Mouse (Mus musculus): ENCODE data around the gene Sirt2. TPM values are rescaled to one million over a fixed set of nuclear protein-coding genes. Genes with fewer than 3 reads are reported as not detected.
A peak's percentile ranks its signal among the peaks of the same experiment; 100 is the strongest.

Gene Sirt2
- polyA plus RNA-seq, 1 experiment from 2014 or later = 110 TPM

- Histone ChIP-seq H3K9ac (ENCODE audit: low read length) (no peak overlapping the region), H3K4me1 (ENCODE audit: control insufficient read depth, insufficient read depth, low read length) (no peaks in the 10 kb centered on the region), H3K9me3 (replicated peaks; ENCODE audit: control insufficient read depth, low read length) (no peaks in the 10 kb centered on the region), H3K27ac (ENCODE audit: low read depth, low read length) (no peak overlapping the region), H3K27me3 (replicated peaks; ENCODE audit: control insufficient read depth, insufficient read depth, low read length) (no peaks in the 10 kb centered on the region), H3K36me3 (ENCODE audit: control insufficient read depth, insufficient read depth, low read length) (no peaks in the 10 kb centered on the region), H3K4me3 (ENCODE audit: low read depth, low read length) (no peak overlapping the region), H3K4me2 (ENCODE audit: low read length) (no peak overlapping the region)
- no peak for DNase-seq (ENCODE audit: low spot score)
- ATAC-seq = no peak
- WGBS = 62% methylated on average over 10 of the region's 10 CpGs
These were observed 38.7 kb upstream of the Sirt2 start for GRCm38 (mm10) chr7:28727649-28728340.

- H3K36me3 ChIP-seq (ENCODE audit: control insufficient read depth, insufficient read depth, low read length) = peaks cover 7% of the 10 kb centered on the region; the same call in 1 of the 2 replicates
- WGBS = 3% methylated on average over 58 of the region's 58 CpGs
- H3K4me3 ChIP-seq (ENCODE audit: low read depth, low read length) = peak overlapping the region; percentile 41
- no peak overlapping the region for H3K27ac ChIP-seq (ENCODE audit: low read depth, low read length)
- no peaks in the 10 kb centered on the region for H3K27me3 ChIP-seq (replicated peaks; ENCODE audit: control insufficient read depth, insufficient read depth, low read length)
- no peaks in the 10 kb centered on the region for H3K9me3 ChIP-seq (replicated peaks; ENCODE audit: control insufficient read depth, low read length)
- peak overlapping the region; percentile 64 for H3K4me2 ChIP-seq (ENCODE audit: low read length)
- no peaks in the 10 kb centered on the region; the same call in 1 of the 2 replicates for H3K4me1 ChIP-seq (ENCODE audit: control insufficient read depth, insufficient read depth, low read length)
- peak overlapping the region; percentile 54 for H3K9ac ChIP-seq (ENCODE audit: low read length)
- ATAC-seq = peak; percentile 88
- DNase-seq (ENCODE audit: low spot score) = peak; percentile 80
These were observed 34.0 kb upstream of the Sirt2 start for GRCm38 (mm10) chr7:28732341-28733142.

GRCm38 (mm10) chr7:28733211-28733610, 33.3 kb upstream of the Sirt2 start:
- Histone ChIP-seq H3K9ac (ENCODE audit: low read length) (peak overlapping the region; percentile 54), H3K36me3 (ENCODE audit: control insufficient read depth, insufficient read depth, low read length) (peaks cover 10% of the 10 kb centered on the region; the same call in 1 of the 2 replicates), H3K27me3 (replicated peaks; ENCODE audit: control insufficient read depth, insufficient read depth, low read length) (no peaks in the 10 kb centered on the region), H3K4me3 (ENCODE audit: low read depth, low read length) (peak overlapping the region; percentile 41), H3K4me2 (ENCODE audit: low read length) (peak overlapping the region; percentile 64), H3K9me3 (replicated peaks; ENCODE audit: control insufficient read depth, low read length) (no peaks in the 10 kb centered on the region), H3K4me1 (ENCODE audit: control insufficient read depth, insufficient read depth, low read length) (no peaks in the 10 kb centered on the region; the same call in 1 of the 2 replicates), H3K27ac (ENCODE audit: low read depth, low read length) (no peak overlapping the region)
- DNase-seq (ENCODE audit: low spot score) (no peak), ATAC-seq (peak; percentile 37)
- 4% methylated on average over 11 of the region's 11 CpGs for WGBS

GRCm38 (mm10) chr7:28735701-28736100, 30.8 kb upstream of the Sirt2 start:
- DNase-seq (ENCODE audit: low spot score) (no peak), ATAC-seq (no peak)
- H3K4me2 ChIP-seq (ENCODE audit: low read length) = no peak overlapping the region
- WGBS = 79% methylated on average over 6 of the region's 6 CpGs
- no peaks in the 10 kb centered on the region for H3K9me3 ChIP-seq (replicated peaks; ENCODE audit: control insufficient read depth, low read length)
- no peaks in the 10 kb centered on the region; the same call in 1 of the 2 replicates for H3K4me1 ChIP-seq (ENCODE audit: control insufficient read depth, insufficient read depth, low read length)
- peaks cover 14% of the 10 kb centered on the region; the same call in 1 of the 2 replicates for H3K36me3 ChIP-seq (ENCODE audit: control insufficient read depth, insufficient read depth, low read length)
- H3K27ac ChIP-seq (ENCODE audit: low read depth, low read length) = no peak overlapping the region
- no peak overlapping the region for H3K4me3 ChIP-seq (ENCODE audit: low read depth, low read length)
- no peaks in the 10 kb centered on the region for H3K27me3 ChIP-seq (replicated peaks; ENCODE audit: control insufficient read depth, insufficient read depth, low read length)
- H3K9ac ChIP-seq (ENCODE audit: low read length) = no peak overlapping the region

GRCm38 (mm10) chr7:28739829-28740228, 26.7 kb upstream of the Sirt2 start:
- DNase-seq (ENCODE audit: low spot score) = no peak

GRCm38 (mm10) chr7:28740949-28741348, 25.6 kb upstream of the Sirt2 start:
- Histone ChIP-seq H3K4me1 (ENCODE audit: control insufficient read depth, insufficient read depth, low read length) (peaks cover 9% of the 10 kb centered on the region; the same call in 1 of the 2 replicates), H3K4me2 (ENCODE audit: low read length) (peak overlapping the region; percentile 69), H3K9ac (ENCODE audit: low read length) (peak overlapping the region; percentile 86), H3K9me3 (replicated peaks; ENCODE audit: control insufficient read depth, low read length) (no peaks in the 10 kb centered on the region), H3K4me3 (ENCODE audit: low read depth, low read length) (peak overlapping the region; percentile 70), H3K27me3 (replicated peaks; ENCODE audit: control insufficient read depth, insufficient read depth, low read length) (no peaks in the 10 kb centered on the region), H3K36me3 (ENCODE audit: control insufficient read depth, insufficient read depth, low read length) (peaks cover 20% of the 10 kb centered on the region), H3K27ac (ENCODE audit: low read depth, low read length) (no peak overlapping the region)
- DNase-seq (ENCODE audit: low spot score) (no peak), ATAC-seq (no peak)
- 43% methylated on average over 9 of the region's 9 CpGs for WGBS

More at GRCm38 (mm10) chr7:28739829-28740228, 26.7 kb upstream of the Sirt2 start:
- H3K9ac ChIP-seq (ENCODE audit: low read length) = no peak overlapping the region
- H3K4me1 ChIP-seq (ENCODE audit: control insufficient read depth, insufficient read depth, low read length) = peaks cover 9% of the 10 kb centered on the region; the same call in 1 of the 2 replicates
- peaks cover 15% of the 10 kb centered on the region; the same call in 1 of the 2 replicates for H3K36me3 ChIP-seq (ENCODE audit: control insufficient read depth, insufficient read depth, low read length)
- no peaks in the 10 kb centered on the region for H3K27me3 ChIP-seq (replicated peaks; ENCODE audit: control insufficient read depth, insufficient read depth, low read length)
- H3K27ac ChIP-seq (ENCODE audit: low read depth, low read length) = no peak overlapping the region
- no peak overlapping the region for H3K4me3 ChIP-seq (ENCODE audit: low read depth, low read length)
- 93% methylated on average over 21 of the region's 21 CpGs for WGBS
- H3K4me2 ChIP-seq (ENCODE audit: low read length) = no peak overlapping the region
- H3K9me3 ChIP-seq (replicated peaks; ENCODE audit: control insufficient read depth, low read length) = no peaks in the 10 kb centered on the region
- ATAC-seq = no peak

- 1% methylated on average over 13 of the region's 13 CpGs for WGBS
- Histone ChIP-seq H3K27ac (ENCODE audit: low read depth, low read length) (0 out of 2 replicates have a peak overlapping the region, but pooled peaks have one; percentile 3), H3K9me3 (replicated peaks; ENCODE audit: control insufficient read depth, low read length) (no peaks in the 10 kb centered on the region), H3K36me3 (ENCODE audit: control insufficient read depth, insufficient read depth, low read length) (peaks cover 23% of the 10 kb centered on the region), H3K4me3 (ENCODE audit: low read depth, low read length) (peak overlapping the region; percentile 70), H3K27me3 (replicated peaks; ENCODE audit: control insufficient read depth, insufficient read depth, low read length) (no peaks in the 10 kb centered on the region), H3K4me2 (ENCODE audit: low read length) (peak overlapping the region; percentile 69), H3K4me1 (ENCODE audit: control insufficient read depth, insufficient read depth, low read length) (peaks cover 9% of the 10 kb centered on the region; the same call in 1 of the 2 replicates), H3K9ac (ENCODE audit: low read length) (peak overlapping the region; percentile 86)
- DNase-seq (ENCODE audit: low spot score) = no peak
- no peak for ATAC-seq
These were observed 25.2 kb upstream of the Sirt2 start for GRCm38 (mm10) chr7:28741368-28741708.

- WGBS = under 1% methylated on average over 39 of the region's 39 CpGs
- Histone ChIP-seq H3K9ac (ENCODE audit: low read length) (peak within 1 kb of the TSS; percentile 86), H3K4me2 (ENCODE audit: low read length) (peak within 1 kb of the TSS; percentile 69), H3K27ac (ENCODE audit: low read depth, low read length) (peak within 1 kb of the TSS; percentile 78), H3K4me1 (ENCODE audit: control insufficient read depth, insufficient read depth, low read length) (peaks cover 9% of the 10 kb centered on the region; the same call in 1 of the 2 replicates), H3K27me3 (replicated peaks; ENCODE audit: control insufficient read depth, insufficient read depth, low read length) (no peaks in the 10 kb centered on the region), H3K9me3 (replicated peaks; ENCODE audit: control insufficient read depth, low read length) (no peaks in the 10 kb centered on the region), H3K36me3 (ENCODE audit: control insufficient read depth, insufficient read depth, low read length) (peaks cover 28% of the 10 kb centered on the region), H3K4me3 (ENCODE audit: low read depth, low read length) (peak within 1 kb of the TSS; percentile 70)
- peak; percentile 99 for ATAC-seq
- peak; percentile 100 for DNase-seq (ENCODE audit: low spot score)
These were observed 24.7 kb upstream of the Sirt2 start, which contains the start of the genes Mrps12 and Sars2 for GRCm38 (mm10) chr7:28741709-28742438. Mrps12 (minus strand) TSS chr7:28741820. Sars2 (plus strand) TSS chr7:28741992.
